Mouse (Mus musculus) cortical plate, adult 2 months (tissue): ENCODE results near the gene Exoc3l.

ENCODE experiments used
- CTCF ChIP-seq: fragments of 200-500 bp; IDR thresholded peaks from 2 replicates; pipeline ENCODE4 v1.5.1; 2011; ENCODE audit warnings: mild to moderate bottlenecking, control low read depth, low read length; ENCODE audit not compliant: insufficient read depth; ENCODE audit errors: extremely low read depth
- POLR2A ChIP-seq: fragments of 200-500 bp; IDR thresholded peaks from 2 replicates; pipeline ENCODE4 v1.6.1; 2011; ENCODE audit warnings: mild to moderate bottlenecking, low read length, control low read depth; ENCODE audit not compliant: insufficient read depth; ENCODE audit errors: extremely low read depth

GRCm38 (mm10) chr8:105259721-105260320 is 36.1 kb downstream of the Exoc3l start:
- TF ChIP-seq CTCF, result peak; percentile 80
- no peak for TF ChIP-seq POLR2A
